Mouse (Mus musculus) ES-E14 (cell line): ENCODE results near the gene Hcrt. TPM values are rescaled to one million over a fixed set of nuclear protein-coding genes. Genes with fewer than 3 reads are reported as not detected.

Experiments
- DNase-seq: peaks from one replicate; pipeline ENCODE4 v3.0.0-alpha.2; 2013; ENCODE audit warnings: low read depth, low spot score
- H3K27ac ChIP-seq: 2 replicates; pipeline ENCODE4 v1.5.1; 2012; ENCODE audit warnings: low read depth, mild to moderate bottlenecking, low read length, moderate library complexity, mixed read lengths; ENCODE audit not compliant: poor library complexity, insufficient read depth, severe bottlenecking
- H3K36me3 ChIP-seq: 2 replicates; pipeline ENCODE4 v1.6.1; 2012; ENCODE audit warnings: mild to moderate bottlenecking, low read length, moderate library complexity, mixed read lengths; ENCODE audit not compliant: control insufficient read depth, poor library complexity, insufficient read depth, severe bottlenecking
- H3K4me1 ChIP-seq, 2 experiments: fragments of 150-350 bp in 1 of 2; sonication (generic) in 1 of 2; 2 replicates each; pipeline ENCODE4 v1.6.1; 2012; ENCODE audit warnings: low read length in 2 of 2, mild to moderate bottlenecking in 1 of 2, mixed read lengths in 1 of 2; ENCODE audit not compliant: control insufficient read depth in 2 of 2, insufficient read depth in 2 of 2, poor library complexity in 1 of 2
- H3K4me3 ChIP-seq, 2 experiments: fragments of 150-350 bp in 1 of 2; sonication (generic) in 1 of 2; 2 replicates each; pipeline ENCODE4 v1.5.1; 2012; ENCODE audit warnings: low read length in 2 of 2, low read depth in 1 of 2, mild to moderate bottlenecking in 1 of 2, mixed read lengths in 1 of 2; ENCODE audit not compliant: insufficient read depth in 1 of 2, poor library complexity in 1 of 2, severe bottlenecking in 1 of 2
- H3K9ac ChIP-seq: 2 replicates; pipeline ENCODE4 v1.6.1; 2012; ENCODE audit warnings: low read depth, mild to moderate bottlenecking, low read length, mixed read lengths; ENCODE audit not compliant: poor library complexity, insufficient read depth, severe bottlenecking
- H3K9me3 ChIP-seq: fragments of 150-350 bp; sonication (generic); 2 replicates; pipeline ENCODE4 v1.6.1; 2012; ENCODE audit warnings: low read depth, mild to moderate bottlenecking, low read length; ENCODE audit not compliant: control insufficient read depth, insufficient read depth
- CHD2 ChIP-seq: IDR thresholded peaks from 2 replicates; pipeline ENCODE4 v1.6.1; 2014; ENCODE audit warnings: mild to moderate bottlenecking, low read depth, low read length, inconsistent platforms
- HCFC1 ChIP-seq: IDR thresholded peaks from 2 replicates; pipeline ENCODE4 v1.6.1; 2012; ENCODE audit warnings: low read length, inconsistent platforms, borderline replicate concordance; ENCODE audit not compliant: insufficient read depth
- MAFK ChIP-seq: IDR thresholded peaks from 2 replicates; pipeline ENCODE4 v1.6.1; 2014; ENCODE audit warnings: mild to moderate bottlenecking, low read depth, low read length, inconsistent platforms; ENCODE audit not compliant: insufficient read depth
- ZC3H11A ChIP-seq: IDR thresholded peaks from 2 replicates; pipeline ENCODE4 v1.6.1; 2012; ENCODE audit warnings: low read depth, mild to moderate bottlenecking, inconsistent platforms, low read length, borderline replicate concordance
- ZNF384 ChIP-seq: IDR thresholded peaks from 2 replicates; pipeline ENCODE4 v1.6.1; 2012; ENCODE audit warnings: low read depth, low read length, inconsistent platforms
- in situ Hi-C, 2 experiments: fragments of 600-800 bp; cut with MboI; formaldehyde crosslinking; loops; one replicate each; pipeline ENCODE4 v1.15.1; 2025; ENCODE audit warnings: low sequenced_read_pairs in 2 of 2, inconsistent platforms in 1 of 2; ENCODE audit not compliant: unreplicated experiment in 2 of 2
- total RNA-seq: library from RNA; depleted of rRNA; stranded (reverse); fragments of 300-350 nt; gene quantifications from 2 replicates; pipeline ENCODE4 v1.2.3, GENCODE M21; 2012

Hcrt gene
- total RNA-seq, 1 experiment: not detected

DNA sequence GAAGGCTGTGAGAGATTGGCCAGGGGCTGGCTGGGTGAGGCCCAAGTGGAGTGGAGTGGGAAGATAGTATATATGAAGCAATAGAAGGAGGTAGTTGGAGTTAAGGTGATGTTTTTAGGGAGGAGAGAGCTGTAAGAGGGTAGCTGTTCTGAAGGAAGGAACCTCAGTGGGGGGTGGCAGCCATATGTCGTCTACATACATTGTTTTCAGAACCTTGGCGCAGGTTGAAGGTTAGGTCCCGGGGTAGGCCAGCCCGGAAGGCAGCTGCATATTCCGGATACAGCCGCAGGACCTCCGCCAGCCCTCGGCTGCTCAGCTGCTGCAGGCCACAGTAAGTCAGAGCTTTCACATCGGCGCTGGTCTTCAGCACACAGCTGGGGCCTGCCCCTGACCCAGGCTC, 16.2 kb downstream of the Hcrt start:
- in situ Hi-C loops: no loop called here
- Histone ChIP-seq H3K36me3 (no peaks in the 10 kb centered on the region), H3K4me3 (no peak overlapping the region), H3K4me1 (peaks cover 4 to 9% of the 10 kb centered on the region in 2 experiments; a peak in 2 of 4 replicates), H3K27ac (no peak overlapping the region), H3K9ac (no peak overlapping the region), H3K9me3 (no peaks in the 10 kb centered on the region)
- TF ChIP-seq ZC3H11A (no peak), ZNF384 (no peak), CHD2 (no peak), MAFK (no peak), HCFC1 (no peak)
- DNase-seq: no peak

DNA sequence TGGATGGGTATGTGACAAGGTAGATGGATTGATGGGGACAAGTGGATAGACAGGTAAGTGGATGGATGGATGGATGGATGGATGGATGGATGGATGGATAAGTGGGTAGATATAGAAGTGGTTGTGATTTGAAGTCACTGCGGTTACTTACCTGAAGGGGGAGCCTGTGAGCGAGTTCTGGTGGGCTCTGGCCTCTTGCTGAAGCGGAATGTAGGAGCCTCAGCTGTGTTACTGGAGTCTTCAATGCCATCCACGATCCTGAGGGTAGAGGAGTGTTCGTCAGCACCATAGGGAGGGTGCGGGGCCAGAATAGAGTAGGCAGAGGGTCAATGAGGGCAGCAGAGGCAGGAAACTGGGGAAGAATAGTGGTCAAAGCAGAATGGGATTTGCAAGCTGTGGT, 17.6 kb downstream of the Hcrt start:
- H3K4me1 ChIP-seq: peaks cover 4 to 9% of the 10 kb centered on the region in 2 experiments; a peak in 2 of 4 replicates
- no peaks in the 10 kb centered on the region for H3K36me3 ChIP-seq
- TF ChIP-seq CHD2 (no peak), ZNF384 (no peak), HCFC1 (no peak), MAFK (no peak), ZC3H11A (no peak)
- H3K9me3 ChIP-seq: no peaks in the 10 kb centered on the region
- no peak overlapping the region for H3K9ac ChIP-seq
- H3K27ac ChIP-seq: no peak overlapping the region
- DNase-seq: peak; percentile 73
- no peak overlapping the region for H3K4me3 ChIP-seq
- in situ Hi-C loops: no loop called here

GRCm38 (mm10) chr11:100741348-100741747, 21.4 kb downstream of the Hcrt start:
- no peak for DNase-seq
- H3K9me3 ChIP-seq: no peaks in the 10 kb centered on the region
- H3K4me1 ChIP-seq: peaks cover 9 to 15% of the 10 kb centered on the region in 2 experiments; a peak in 3 of 4 replicates
- no peak for TF ChIP-seq CHD2
- TF ChIP-seq ZNF384: no peak
- no peak for TF ChIP-seq HCFC1
- no peak for TF ChIP-seq ZC3H11A
- TF ChIP-seq MAFK: no peak
- H3K36me3 ChIP-seq: no peaks in the 10 kb centered on the region
- in situ Hi-C loops: no loop called here
- H3K27ac ChIP-seq: no peak overlapping the region
- H3K9ac ChIP-seq: no peak overlapping the region
- no peak overlapping the region for H3K4me3 ChIP-seq

- in situ Hi-C loops: no loop called here
- Histone ChIP-seq H3K27ac (no peak overlapping the region), H3K4me3 (peak overlapping the region; percentile 63 to 82; a peak in 3 of 4 replicates), H3K9ac (no peak overlapping the region; the same call in 1 of the 2 replicates), H3K36me3 (peaks cover 2% of the 10 kb centered on the region; the same call in 1 of the 2 replicates), H3K9me3 (no peaks in the 10 kb centered on the region), H3K4me1 (peaks cover 8 to 10% of the 10 kb centered on the region in 2 experiments; a peak in 3 of 4 replicates)
- DNase-seq: no peak
- TF ChIP-seq HCFC1: no peak
- TF ChIP-seq ZNF384: no peak
- no peak for TF ChIP-seq MAFK
Observed at GRCm38 (mm10) chr11:100738749-100739148, 24.0 kb downstream of the Hcrt start.

DNA sequence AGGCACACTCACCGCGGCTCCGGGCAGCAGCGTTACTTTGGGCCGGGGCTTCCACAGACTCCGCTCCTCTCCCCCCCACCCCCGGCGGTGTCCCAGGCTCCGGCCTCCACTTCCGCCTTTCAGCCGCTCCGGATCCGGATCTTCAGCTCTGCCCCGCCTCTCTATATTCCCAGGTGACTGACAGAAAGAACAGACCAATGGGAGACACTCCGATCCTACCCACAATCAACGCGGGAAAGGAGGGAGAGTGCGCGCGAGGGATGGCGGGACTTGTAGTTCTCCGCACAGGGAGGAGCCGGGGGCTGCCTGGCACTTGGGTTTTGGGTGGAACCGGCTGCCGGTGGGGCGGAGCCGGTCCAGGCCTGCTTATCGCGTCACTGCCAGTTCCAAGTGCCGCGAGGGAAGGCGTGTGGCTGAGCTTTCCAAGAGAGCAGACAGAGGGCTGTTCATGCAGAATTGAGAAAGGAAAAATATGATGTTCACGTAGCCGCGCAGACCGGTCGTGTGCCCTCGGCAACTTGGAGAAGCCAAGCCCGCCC, 24.6 kb downstream of the Hcrt start, which contains the start of gene Rab5c:
TSS of gene Rab5c (minus strand) at position 150 of the 539 bp plus-strand sequence.
- H3K36me3 ChIP-seq: peaks cover 2% of the 10 kb centered on the region; the same call in 1 of the 2 replicates
- no peaks in the 10 kb centered on the region for H3K9me3 ChIP-seq
- TF ChIP-seq CHD2: peak; percentile 95
- TF ChIP-seq HCFC1: peak; percentile 98
- no peak for TF ChIP-seq ZC3H11A
- TF ChIP-seq MAFK: no peak
- TF ChIP-seq ZNF384: no peak
- peaks cover 8 to 10% of the 10 kb centered on the region in 2 experiments; a peak in 3 of 4 replicates for H3K4me1 ChIP-seq
- DNase-seq: peak; percentile 99
- in situ Hi-C loops: no loop called here
- H3K9ac ChIP-seq: peak within 1 kb of the TSS; percentile 93
- H3K27ac ChIP-seq: 0 out of 2 replicates have a peak within 1 kb of the TSS, but pooled peaks have one; percentile 4
- H3K4me3 ChIP-seq: peak within 1 kb of the TSS; percentile 92
